9 mouse cellular contexts compared by ENCODE assay signal in genomic region chr9:58201091-58201842, GRCm38 (mm10). TPM values are rescaled to one million over a fixed set of nuclear protein-coding genes. Genes with fewer than 3 reads are reported as not detected.
DNase-seq lines count a peak whose midpoint lies in the region; ATAC-seq and TF ChIP-seq lines count a peak whose summit lies in the region.
"Had no signal": no experiment of that assay in that cellular context is flagged by ENCODE, and none has a peak within 500 bp of the region (broad histone marks: within the 10 kb centered on the region; RNA-seq: fewer than 3 reads in every experiment).

No protein-coding gene starts in this region.

- no peaks in the 10 kb centered on the region for H3K36me3 ChIP-seq in heart, embryonic 15.5 days
- no peaks in the 10 kb centered on the region for H3K36me3 ChIP-seq in embryonic facial prominence, embryonic 10.5 days (replicated peaks)
- no peaks in the 10 kb centered on the region for H3K36me3 ChIP-seq in hindbrain, embryonic 14.5 days (replicated peaks; ENCODE audit: control insufficient read depth, insufficient read depth)
- H3K36me3 ChIP-seq in midbrain, postnatal 0 days (ENCODE audit: insufficient read depth, low read length): no peaks in the 10 kb centered on the region

- peaks cover 79% of the 10 kb centered on the region for H3K27me3 ChIP-seq in heart, embryonic 15.5 days
- H3K27me3 ChIP-seq in embryonic facial prominence, embryonic 10.5 days (replicated peaks; ENCODE audit: low read depth, poor library complexity, severe bottlenecking): peaks cover 97% of the 10 kb centered on the region
- peaks cover 89% of the 10 kb centered on the region for H3K27me3 ChIP-seq in hindbrain, embryonic 14.5 days (ENCODE audit: control insufficient read depth, insufficient read depth, low read length)
- H3K27me3 ChIP-seq in midbrain, postnatal 0 days (ENCODE audit: insufficient read depth, low read length): peaks cover 59% of the 10 kb centered on the region

- no peak for ATAC-seq in heart, embryonic 15.5 days (replicated peaks; ENCODE audit: insufficient number of reproducible peaks, insufficient read depth, low FRiP score, low read depth)
- ATAC-seq in hindbrain, embryonic 14.5 days (ENCODE audit: low FRiP score): no peak
- 0 out of 2 replicates have a peak, but pooled peaks have one; percentile 28 for ATAC-seq in midbrain, postnatal 0 days (ENCODE audit: low FRiP score)
- no peak for ATAC-seq in monocyte, adult 5-6 weeks (replicated peaks; ENCODE audit: insufficient number of reproducible peaks, low FRiP score, low TSS enrichment, poor library complexity, severe bottlenecking)

- H3K4me2 ChIP-seq in heart, embryonic 15.5 days: peak overlapping the region; percentile 15; the same call in 1 of the 2 replicates
- H3K4me2 ChIP-seq in hindbrain, embryonic 14.5 days (replicated peaks): peak overlapping the region; percentile 53
- H3K4me2 ChIP-seq in midbrain, postnatal 0 days (ENCODE audit: low read depth, low read length, poor library complexity, severe bottlenecking): peak overlapping the region; percentile 66

- H3K4me3 ChIP-seq in heart, embryonic 15.5 days: peak overlapping the region; percentile 13; the same call in 1 of the 2 replicates
- peak overlapping the region; percentile 50 for H3K4me3 ChIP-seq in embryonic facial prominence, embryonic 10.5 days
- peak overlapping the region; percentile 31 for H3K4me3 ChIP-seq in hindbrain, embryonic 14.5 days (replicated peaks; ENCODE audit: low read length)
- peak overlapping the region; percentile 35 for H3K4me3 ChIP-seq in midbrain, postnatal 0 days (ENCODE audit: low read depth, low read length)

- no peak overlapping the region for H3K27ac ChIP-seq in heart, embryonic 15.5 days
- 0 out of 2 replicates have a peak overlapping the region, but pooled peaks have one; percentile 3 for H3K27ac ChIP-seq in embryonic facial prominence, embryonic 10.5 days (replicated peaks)
- peak overlapping the region; percentile 72 for H3K27ac ChIP-seq in hindbrain, embryonic 14.5 days
- peak overlapping the region; percentile 7 for H3K27ac ChIP-seq in midbrain, postnatal 0 days (ENCODE audit: low read depth, low read length)
- H3K27ac ChIP-seq: macrophage had no signal

- H3K4me1 ChIP-seq in heart, embryonic 15.5 days (replicated peaks): peaks cover 62% of the 10 kb centered on the region
- peaks cover 77% of the 10 kb centered on the region for H3K4me1 ChIP-seq in embryonic facial prominence, embryonic 10.5 days
- peaks cover 41% of the 10 kb centered on the region for H3K4me1 ChIP-seq in hindbrain, embryonic 14.5 days (replicated peaks; ENCODE audit: control insufficient read depth, insufficient read depth, low read length)
- peaks cover 6% of the 10 kb centered on the region for H3K4me1 ChIP-seq in midbrain, postnatal 0 days (ENCODE audit: insufficient read depth, low read length)

- WGBS in heart, embryonic 15.5 days: 3% methylated on average over 24 of the region's 24 CpGs
- WGBS in embryonic facial prominence, embryonic 10.5 days: 2% methylated on average over 24 of the region's 24 CpGs
- WGBS in hindbrain, embryonic 14.5 days: under 1% methylated on average over 24 of the region's 24 CpGs
- WGBS in midbrain, postnatal 0 days: under 1% methylated on average over 24 of the region's 24 CpGs

- H3K9ac ChIP-seq in heart, embryonic 15.5 days: no peak overlapping the region
- peak overlapping the region; percentile 51 for H3K9ac ChIP-seq in hindbrain, embryonic 14.5 days
- 0 out of 2 replicates have a peak overlapping the region, but pooled peaks have one; percentile 2 for H3K9ac ChIP-seq in midbrain, postnatal 0 days (replicated peaks; ENCODE audit: low read length, poor library complexity, severe bottlenecking)

- no peak for DNase-seq in heart, adult 9 months (ENCODE audit: low spot score in 2 of 2)
- DNase-seq in embryonic facial prominence, embryonic 10.5 days (ENCODE audit: low spot score): peak; percentile 48
- DNase-seq in hindbrain, embryonic 14.5 days (ENCODE audit: low spot score): peak; percentile 25
- DNase-seq in midbrain, postnatal 0 days (ENCODE audit: low spot score): no peak
- no peak for DNase-seq in kidney, postnatal 4 days
- DNase-seq in urinary bladder, postnatal 4 days (ENCODE audit: low spot score in 2 of 2): no peak

- TF ChIP-seq CTCF in midbrain, postnatal 0 days (IDR thresholded peaks at IDR 0.05): no peak

- H3K9me3 ChIP-seq in heart, embryonic 15.5 days (replicated peaks): no peaks in the 10 kb centered on the region
- H3K9me3 ChIP-seq in embryonic facial prominence, embryonic 10.5 days: no peaks in the 10 kb centered on the region
- H3K9me3 ChIP-seq in hindbrain, embryonic 14.5 days (ENCODE audit: control insufficient read depth, low read length): no peaks in the 10 kb centered on the region
- H3K9me3 ChIP-seq in midbrain, postnatal 0 days (ENCODE audit: low read length): no peaks in the 10 kb centered on the region

RNA-seq across cellular contexts. Expression of gene Islr, which starts 2.8 kb away (rescaled TPM):
- polyA plus RNA-seq in heart, embryonic 15.5 days (2015; fragmentation: Nextera tagmentation; extraction: Ambion mirVana): 28.4 and 49.0 TPM in 2 replicates
- polyA plus RNA-seq in embryonic facial prominence, embryonic 10.5 days (2016; fragmentation: Nextera tagmentation; extraction: Ambion mirVana): 13.8 and 18.2 TPM in 2 replicates
- 30.4 and 34.8 TPM in 2 replicates for polyA plus RNA-seq in hindbrain, embryonic 14.5 days (2014; fragmentation: Nextera tagmentation; extraction: Ambion mirVana)
- 55.6 and 68.8 TPM in 2 replicates for total RNA-seq in midbrain, postnatal 0 days (2014; rRNA removed)
- polyA plus RNA-seq in midbrain, postnatal 0 days (2015; fragmentation: Nextera tagmentation; extraction: Ambion mirVana): 32.5 and 36.5 TPM in 2 replicates
- total RNA-seq in monocyte, adult 5-6 weeks (2017): not detected in 3 replicates
- polyA plus RNA-seq: macrophage had no signal

RNA-seq across cellular contexts. Expression of gene Islr2, which starts 2.9 kb away (rescaled TPM):
- polyA plus RNA-seq in heart, embryonic 15.5 days (2015; fragmentation: Nextera tagmentation; extraction: Ambion mirVana): 0.20 TPM in 1 of 2 replicates, not detected in the other
- 1.5 and 2.2 TPM in 2 replicates for polyA plus RNA-seq in embryonic facial prominence, embryonic 10.5 days (2016; fragmentation: Nextera tagmentation; extraction: Ambion mirVana)
- 7.2 and 17.2 TPM in 2 replicates for polyA plus RNA-seq in hindbrain, embryonic 14.5 days (2014; fragmentation: Nextera tagmentation; extraction: Ambion mirVana)
- 233 and 267 TPM in 2 replicates for total RNA-seq in midbrain, postnatal 0 days (2014; rRNA removed)
- 16.7 and 18.1 TPM in 2 replicates for polyA plus RNA-seq in midbrain, postnatal 0 days (2015; fragmentation: Nextera tagmentation; extraction: Ambion mirVana)
- 0.10 to 0.11 TPM in 2 of 3 replicates, not detected in the other for total RNA-seq in monocyte, adult 5-6 weeks (2017)
- polyA plus RNA-seq: macrophage had no signal

RNA-seq across cellular contexts. Expression of gene Pml, which starts 48.3 kb away (rescaled TPM):
- 10.0 and 15.8 TPM in 2 replicates for polyA plus RNA-seq in heart, embryonic 15.5 days (2015; fragmentation: Nextera tagmentation; extraction: Ambion mirVana)
- polyA plus RNA-seq in embryonic facial prominence, embryonic 10.5 days (2016; fragmentation: Nextera tagmentation; extraction: Ambion mirVana): 17.2 and 17.6 TPM in 2 replicates
- polyA plus RNA-seq in hindbrain, embryonic 14.5 days (2014; fragmentation: Nextera tagmentation; extraction: Ambion mirVana): 4.3 and 4.4 TPM in 2 replicates
- total RNA-seq in midbrain, postnatal 0 days (2014; rRNA removed): 5.6 and 9.0 TPM in 2 replicates
- 2.9 and 3.2 TPM in 2 replicates for polyA plus RNA-seq in midbrain, postnatal 0 days (2015; fragmentation: Nextera tagmentation; extraction: Ambion mirVana)
- total RNA-seq in monocyte, adult 5-6 weeks (2017): 6.6 to 23.5 TPM (median 15.6 TPM) in 3 replicates

RNA-seq across cellular contexts. Expression of gene Stoml1, which starts 51.7 kb away (rescaled TPM):
- 25.2 and 28.6 TPM in 2 replicates for polyA plus RNA-seq in heart, embryonic 15.5 days (2015; fragmentation: Nextera tagmentation; extraction: Ambion mirVana)
- polyA plus RNA-seq in embryonic facial prominence, embryonic 10.5 days (2016; fragmentation: Nextera tagmentation; extraction: Ambion mirVana): 28.4 and 30.2 TPM in 2 replicates
- 103 TPM in 2 replicates for polyA plus RNA-seq in hindbrain, embryonic 14.5 days (2014; fragmentation: Nextera tagmentation; extraction: Ambion mirVana)
- 159 and 170 TPM in 2 replicates for total RNA-seq in midbrain, postnatal 0 days (2014; rRNA removed)
- 161 and 172 TPM in 2 replicates for polyA plus RNA-seq in midbrain, postnatal 0 days (2015; fragmentation: Nextera tagmentation; extraction: Ambion mirVana)
- total RNA-seq in monocyte, adult 5-6 weeks (2017): 11.3 to 14.2 TPM (median 13.0 TPM) in 3 replicates

Comparison
In these comparisons a context has a peak if more than half of its experiments do, and no peak if none do; other contexts are left out.
1. H3K4me2 ChIP-seq: peak in every context shown above with its lines; median percentile 66 in midbrain, postnatal 0 days; 53 in hindbrain, embryonic 14.5 days; 15 in heart, embryonic 15.5 days.
2. DNase-seq: peak in embryonic facial prominence, embryonic 10.5 days (single experiment) and hindbrain, embryonic 14.5 days (single experiment); none in heart, adult 9 months (0 of 2), midbrain, postnatal 0 days (single experiment), kidney, postnatal 4 days (0 of 2) and urinary bladder, postnatal 4 days (0 of 2).
3. Peak in every context shown above with its lines, with median percentiles within 50 percentile points of each other: H3K4me3 ChIP-seq.